Mouse (Mus musculus) ES-E14 (cell line): ENCODE data around the gene Sulf2. TPM values are rescaled to one million over a fixed set of nuclear protein-coding genes. Genes with fewer than 3 reads are reported as not detected.

Experiments used
- DNase-seq: peaks from one replicate; pipeline ENCODE4 v3.0.0-alpha.2; 2013; ENCODE audit warnings: low read depth, low spot score
- H3K27ac ChIP-seq: 2 replicates; pipeline ENCODE4 v1.5.1; 2012; ENCODE audit warnings: low read depth, mild to moderate bottlenecking, low read length, moderate library complexity, mixed read lengths; ENCODE audit not compliant: poor library complexity, insufficient read depth, severe bottlenecking
- H3K36me3 ChIP-seq: 2 replicates; pipeline ENCODE4 v1.6.1; 2012; ENCODE audit warnings: mild to moderate bottlenecking, low read length, moderate library complexity, mixed read lengths; ENCODE audit not compliant: control insufficient read depth, poor library complexity, insufficient read depth, severe bottlenecking
- H3K4me1 ChIP-seq, 2 experiments: fragments of 150-350 bp in 1 of 2; sonication (generic) in 1 of 2; 2 replicates each; pipeline ENCODE4 v1.6.1; 2012; ENCODE audit warnings: low read length in 2 of 2, mild to moderate bottlenecking in 1 of 2, mixed read lengths in 1 of 2; ENCODE audit not compliant: control insufficient read depth in 2 of 2, insufficient read depth in 2 of 2, poor library complexity in 1 of 2
- H3K4me3 ChIP-seq, 2 experiments: fragments of 150-350 bp in 1 of 2; sonication (generic) in 1 of 2; 2 replicates each; pipeline ENCODE4 v1.5.1; 2012; ENCODE audit warnings: low read length in 2 of 2, low read depth in 1 of 2, mild to moderate bottlenecking in 1 of 2, mixed read lengths in 1 of 2; ENCODE audit not compliant: insufficient read depth in 1 of 2, poor library complexity in 1 of 2, severe bottlenecking in 1 of 2
- H3K9ac ChIP-seq: 2 replicates; pipeline ENCODE4 v1.6.1; 2012; ENCODE audit warnings: low read depth, mild to moderate bottlenecking, low read length, mixed read lengths; ENCODE audit not compliant: poor library complexity, insufficient read depth, severe bottlenecking
- H3K9me3 ChIP-seq: fragments of 150-350 bp; sonication (generic); 2 replicates; pipeline ENCODE4 v1.6.1; 2012; ENCODE audit warnings: low read depth, mild to moderate bottlenecking, low read length; ENCODE audit not compliant: control insufficient read depth, insufficient read depth
- CHD2 ChIP-seq: IDR thresholded peaks from 2 replicates; pipeline ENCODE4 v1.6.1; 2014; ENCODE audit warnings: mild to moderate bottlenecking, low read depth, low read length, inconsistent platforms
- HCFC1 ChIP-seq: IDR thresholded peaks from 2 replicates; pipeline ENCODE4 v1.6.1; 2012; ENCODE audit warnings: low read length, inconsistent platforms, borderline replicate concordance; ENCODE audit not compliant: insufficient read depth
- MAFK ChIP-seq: IDR thresholded peaks from 2 replicates; pipeline ENCODE4 v1.6.1; 2014; ENCODE audit warnings: mild to moderate bottlenecking, low read depth, low read length, inconsistent platforms; ENCODE audit not compliant: insufficient read depth
- ZC3H11A ChIP-seq: IDR thresholded peaks from 2 replicates; pipeline ENCODE4 v1.6.1; 2012; ENCODE audit warnings: low read depth, mild to moderate bottlenecking, inconsistent platforms, low read length, borderline replicate concordance
- ZNF384 ChIP-seq: IDR thresholded peaks from 2 replicates; pipeline ENCODE4 v1.6.1; 2012; ENCODE audit warnings: low read depth, low read length, inconsistent platforms
- in situ Hi-C, 2 experiments: fragments of 600-800 bp; cut with MboI; formaldehyde crosslinking; loops; one replicate each; pipeline ENCODE4 v1.15.1; 2025; ENCODE audit warnings: low sequenced_read_pairs in 2 of 2, inconsistent platforms in 1 of 2; ENCODE audit not compliant: unreplicated experiment in 2 of 2
- total RNA-seq: library from RNA; depleted of rRNA; stranded (reverse); fragments of 300-350 nt; gene quantifications from 2 replicates; pipeline ENCODE4 v1.2.3, GENCODE M21; 2012

The Sulf2 gene
- total RNA-seq, 1 experiment, result 102 TPM

DNA sequence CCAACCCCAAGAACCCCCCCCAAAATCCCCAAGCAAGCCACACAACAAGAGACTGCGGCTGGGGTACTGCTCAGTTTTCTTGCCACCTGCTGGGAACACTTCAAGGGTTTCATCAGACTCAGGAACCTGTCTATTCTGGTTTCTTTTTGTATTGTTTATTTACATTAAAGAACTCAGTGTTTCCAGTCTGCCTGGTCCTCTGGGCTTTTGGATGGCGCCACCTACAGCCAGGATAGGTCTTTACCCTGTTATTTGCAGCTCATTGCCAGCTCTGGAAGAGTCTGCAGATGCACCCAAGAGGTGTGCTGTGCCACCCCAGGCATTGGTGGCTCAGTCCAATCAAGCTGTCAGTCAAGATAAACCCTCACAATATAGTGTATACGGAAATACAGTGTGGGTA lies 119.7 kb downstream of the Sulf2 start:
- peaks cover 13% of the 10 kb centered on the region for H3K36me3 ChIP-seq
- no peak overlapping the region for H3K9ac ChIP-seq
- no peak for TF ChIP-seq CHD2
- no peak for TF ChIP-seq ZNF384
- no peak for TF ChIP-seq HCFC1
- TF ChIP-seq ZC3H11A, result peak; percentile 12; the same call in 1 of the 2 replicates
- no peak for TF ChIP-seq MAFK
- no peak overlapping the region; the same call in 1 of the 2 replicates for H3K27ac ChIP-seq
- H3K4me1 ChIP-seq, result peaks cover 10 to 14% of the 10 kb centered on the region in 2 experiments
- H3K9me3 ChIP-seq, result no peaks in the 10 kb centered on the region
- DNase-seq, result peak; percentile 78
- in situ Hi-C loops, result no loop called here
- H3K4me3 ChIP-seq, result no peak overlapping the region

DNA sequence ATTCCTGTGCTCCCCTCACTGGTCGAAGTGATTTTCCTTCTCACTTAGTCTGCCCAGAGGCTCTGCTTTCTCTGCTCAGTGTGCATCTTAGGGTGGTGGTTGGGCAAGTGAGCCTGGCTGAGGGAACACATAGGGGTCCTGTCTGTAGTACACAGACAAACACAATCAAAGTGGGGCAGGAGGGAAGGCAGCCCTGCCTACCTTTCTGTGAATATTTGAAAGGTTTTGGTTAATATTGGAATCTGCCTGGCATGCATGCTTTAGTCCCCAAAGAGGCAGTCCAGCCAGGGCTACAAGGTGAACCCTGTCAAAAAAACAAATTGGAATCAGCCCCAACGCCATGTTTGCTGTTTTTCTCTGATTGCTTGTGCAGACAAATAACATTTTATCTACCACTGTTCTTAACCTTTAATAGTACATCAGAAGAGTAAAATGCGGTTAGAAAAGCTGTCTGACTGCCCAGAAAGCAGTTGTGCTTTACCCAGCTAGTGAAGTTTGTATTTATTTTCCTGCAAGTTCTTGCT lies 120.4 kb downstream of the Sulf2 start:
- H3K27ac ChIP-seq, result peak overlapping the region; percentile 8; the same call in 1 of the 2 replicates
- peaks cover 15 to 18% of the 10 kb centered on the region in 2 experiments for H3K4me1 ChIP-seq
- H3K4me3 ChIP-seq, result no peak overlapping the region
- DNase-seq, result no peak
- in situ Hi-C loops, result no loop called here
- H3K36me3 ChIP-seq, result peaks cover 13% of the 10 kb centered on the region
- no peak overlapping the region for H3K9ac ChIP-seq
- no peaks in the 10 kb centered on the region for H3K9me3 ChIP-seq
- TF ChIP-seq MAFK (no peak), HCFC1 (no peak), ZC3H11A (no peak), CHD2 (no peak), ZNF384 (no peak)

DNA sequence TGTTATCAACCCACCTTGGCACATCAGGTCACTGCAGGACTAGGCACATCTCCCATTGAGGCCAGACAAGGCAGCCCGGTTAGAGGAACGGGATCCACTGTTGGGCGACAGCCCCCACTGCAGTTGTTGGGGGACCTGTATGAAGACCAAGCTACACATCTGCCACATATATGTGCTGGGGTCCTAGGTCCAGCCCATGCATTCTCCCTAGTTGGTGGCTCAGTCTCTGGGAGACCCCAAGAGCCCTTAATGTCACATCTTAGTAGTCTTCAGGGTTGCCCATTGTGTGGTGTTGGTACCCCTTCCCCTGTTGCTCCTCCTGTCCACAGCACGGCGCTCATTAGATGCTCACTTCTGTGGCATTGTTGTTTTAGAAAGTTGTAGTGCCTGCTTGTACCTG lies 122.8 kb downstream of the Sulf2 start:
- in situ Hi-C loops, result no loop called here
- Histone ChIP-seq H3K4me1 (peaks cover 21 to 22% of the 10 kb centered on the region in 2 experiments), H3K4me3 (no peak overlapping the region), H3K27ac (no peak overlapping the region), H3K9me3 (no peaks in the 10 kb centered on the region), H3K36me3 (peaks cover 13% of the 10 kb centered on the region), H3K9ac (no peak overlapping the region; the same call in 1 of the 2 replicates)
- no peak for TF ChIP-seq ZC3H11A
- DNase-seq, result no peak

DNA sequence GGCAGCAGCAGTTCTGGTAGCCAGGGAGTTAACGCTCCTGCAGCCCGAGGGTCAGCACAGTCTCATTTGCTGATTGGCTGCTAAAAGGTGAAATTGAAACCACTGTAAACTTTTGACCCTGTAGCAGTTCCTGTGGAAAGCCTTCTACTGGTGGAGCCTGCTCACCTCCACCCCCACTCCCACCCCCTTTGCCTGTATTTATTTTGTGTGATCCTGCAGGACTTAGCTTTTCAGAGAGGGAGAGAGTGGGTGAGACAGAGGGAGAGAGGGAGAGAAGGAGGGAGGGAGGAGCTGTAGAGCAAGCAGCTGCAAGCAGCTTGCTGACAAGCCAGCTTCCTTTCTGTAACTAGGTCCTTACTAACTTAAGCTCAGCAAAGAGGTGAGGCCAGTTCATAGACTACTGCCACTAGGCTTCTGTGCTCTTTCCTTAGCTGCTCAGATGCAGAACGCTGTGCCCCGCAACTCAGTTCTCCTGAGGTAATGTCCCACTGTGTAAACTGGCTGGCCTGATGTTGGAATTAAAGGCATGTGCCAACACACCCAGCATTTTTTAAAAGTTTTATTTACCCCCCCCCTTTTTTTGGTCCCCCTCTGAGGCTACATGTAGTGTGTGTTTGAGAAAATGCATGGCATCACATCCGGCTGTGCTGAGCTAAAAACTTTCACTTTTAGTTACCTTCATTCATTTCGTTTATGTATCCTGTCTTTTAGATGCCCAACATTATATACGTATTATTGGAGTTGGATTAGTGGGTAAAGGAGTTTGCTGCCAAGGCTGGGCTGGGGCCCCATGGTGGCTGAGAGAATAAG lies 124.1 kb downstream of the Sulf2 start:
- in situ Hi-C loops, result no loop called here
- H3K4me3 ChIP-seq, result no peak overlapping the region
- no peaks in the 10 kb centered on the region for H3K9me3 ChIP-seq
- no peak overlapping the region; the same call in 1 of the 2 replicates for H3K27ac ChIP-seq
- no peak overlapping the region for H3K9ac ChIP-seq
- peaks cover 23 to 24% of the 10 kb centered on the region in 2 experiments for H3K4me1 ChIP-seq
- TF ChIP-seq ZC3H11A, result no peak
- no peak for TF ChIP-seq MAFK
- TF ChIP-seq CHD2, result no peak
- TF ChIP-seq HCFC1, result no peak
- TF ChIP-seq ZNF384, result no peak
- peaks cover 6% of the 10 kb centered on the region for H3K36me3 ChIP-seq
- peak; percentile 42 for DNase-seq
